Mouse (Mus musculus): ENCODE measurements around the gene Prss53. TPM values are rescaled to one million over a fixed set of nuclear protein-coding genes. Genes with fewer than 3 reads are reported as not detected.
A peak's percentile ranks its signal among the peaks of the same experiment; 100 is the strongest.

The Prss53 gene
- polyA plus RNA-seq, 2 experiments = 0.05 to 0.38 TPM

DNA sequence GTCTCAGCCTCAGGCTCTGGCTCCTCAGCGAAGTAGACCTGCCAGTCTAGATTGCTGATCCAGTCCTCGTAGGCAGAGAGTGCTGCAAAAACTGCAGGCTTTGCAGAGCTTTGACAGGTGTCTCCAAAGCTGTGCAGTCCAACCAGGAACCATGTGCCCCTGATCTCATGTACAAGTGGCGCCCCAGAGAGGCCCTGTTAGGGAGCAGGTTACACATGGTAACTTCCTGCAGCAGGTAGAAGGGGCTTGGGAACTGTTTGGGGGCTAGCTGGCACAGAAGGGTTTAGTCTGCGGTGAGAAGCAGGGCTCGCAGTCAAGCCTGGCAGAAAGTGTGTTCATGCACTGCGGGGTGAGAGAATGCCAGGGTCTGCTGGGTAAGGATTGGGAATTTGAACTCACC is 4.2 kb downstream of the Prss53 start:
- no peak for ATAC-seq (ENCODE audit: insufficient read depth)
- no peak overlapping the region for H3K27ac ChIP-seq
- H3K36me3 ChIP-seq (replicated peaks; ENCODE audit: control insufficient read depth, insufficient read depth, low read depth) = peaks cover 30% of the 10 kb centered on the region
- H3K4me1 ChIP-seq (replicated peaks; ENCODE audit: control insufficient read depth in 2 of 2, insufficient read depth in 2 of 2, low read length in 1 of 2) = no peaks in the 10 kb centered on the region
- DNase-seq (ENCODE audit: low read depth in 3 of 3, low spot score in 3 of 3) = no peak
- H3K9me3 ChIP-seq (ENCODE audit: control insufficient read depth, low read length) = peaks cover 6% of the 10 kb centered on the region
- TF ChIP-seq CTCF (IDR thresholded peaks at IDR 0.05; ENCODE audit: low read depth) (no peak), EP300 (IDR thresholded peaks at IDR 0.05; ENCODE audit: low read depth) (no peak)
- H3K9ac ChIP-seq (replicated peaks) = no peak overlapping the region
- H3K4me3 ChIP-seq (ENCODE audit: insufficient read depth in 1 of 2, low read depth in 2 of 2, low read length in 2 of 2) = no peak overlapping the region
- H3K4me2 ChIP-seq (ENCODE audit: low read depth) = no peak overlapping the region
- H3K27me3 ChIP-seq (ENCODE audit: control insufficient read depth, insufficient read depth, low read length) = no peaks in the 10 kb centered on the region
- WGBS (ENCODE audit: insufficient replicate concordance) = 83% methylated on average over 6 of the region's 6 CpGs

DNA sequence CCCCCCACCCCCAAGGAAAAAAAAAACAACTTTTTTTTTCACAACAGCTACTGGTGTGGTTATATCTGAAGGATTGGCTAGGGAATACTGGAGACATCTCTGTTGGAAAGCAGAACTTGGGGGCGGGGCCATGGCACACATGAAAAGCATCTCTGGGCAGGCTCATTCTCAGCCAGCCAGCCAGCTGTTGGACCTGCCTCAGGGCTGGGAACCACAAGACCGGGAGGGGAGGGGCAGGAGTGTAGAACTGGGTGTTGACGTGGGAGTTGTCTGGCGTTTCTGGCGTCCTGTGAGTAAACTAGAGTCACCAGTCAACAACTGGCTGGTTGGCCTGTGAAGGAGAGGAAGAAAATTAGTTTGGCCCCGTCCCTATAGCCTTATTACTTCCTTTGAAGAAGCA is 4.8 kb downstream of the Prss53 start:
- peaks cover 36% of the 10 kb centered on the region for H3K36me3 ChIP-seq (replicated peaks; ENCODE audit: control insufficient read depth, insufficient read depth, low read depth)
- no peak for ATAC-seq (ENCODE audit: insufficient read depth)
- no peak overlapping the region for H3K4me2 ChIP-seq (ENCODE audit: low read depth)
- H3K9me3 ChIP-seq (ENCODE audit: control insufficient read depth, low read length) = peaks cover 11% of the 10 kb centered on the region
- no peaks in the 10 kb centered on the region for H3K27me3 ChIP-seq (ENCODE audit: control insufficient read depth, insufficient read depth, low read length)
- H3K4me3 ChIP-seq (ENCODE audit: insufficient read depth in 1 of 2, low read depth in 2 of 2, low read length in 2 of 2) = no peak overlapping the region
- no peaks in the 10 kb centered on the region for H3K4me1 ChIP-seq (replicated peaks; ENCODE audit: control insufficient read depth in 2 of 2, insufficient read depth in 2 of 2, low read length in 1 of 2)
- TF ChIP-seq CTCF (IDR thresholded peaks at IDR 0.05; ENCODE audit: low read depth) = no peak
- no peak for TF ChIP-seq EP300 (IDR thresholded peaks at IDR 0.05; ENCODE audit: low read depth)
- WGBS (ENCODE audit: insufficient replicate concordance) = 40% methylated on average over 6 of the region's 6 CpGs
- no peak for DNase-seq (ENCODE audit: low read depth in 3 of 3, low spot score in 3 of 3)
- H3K9ac ChIP-seq (replicated peaks) = no peak overlapping the region
- H3K27ac ChIP-seq = no peak overlapping the region

DNA sequence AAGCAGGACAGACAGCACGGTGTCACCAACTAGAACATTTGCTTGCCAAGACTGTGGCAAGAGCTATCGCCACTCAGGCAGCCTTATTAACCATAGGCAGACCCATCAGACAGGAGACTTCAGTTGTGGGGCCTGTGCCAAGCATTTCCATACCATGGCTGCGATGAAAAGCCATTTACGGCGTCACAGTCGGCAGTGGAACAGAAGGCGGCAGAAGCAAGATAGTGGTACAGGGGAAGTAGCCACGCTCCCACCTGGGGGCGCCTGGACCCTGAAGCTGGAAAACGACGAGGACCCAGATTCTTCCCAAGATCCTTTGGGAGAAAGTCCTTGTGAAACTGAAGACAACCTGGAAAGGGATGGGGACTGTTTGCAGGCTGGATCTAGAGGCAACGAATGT is 10.3 kb downstream of the Prss53 start:
- ATAC-seq (ENCODE audit: insufficient read depth) = no peak
- no peaks in the 10 kb centered on the region for H3K27me3 ChIP-seq (ENCODE audit: control insufficient read depth, insufficient read depth, low read length)
- no peak overlapping the region for H3K4me2 ChIP-seq (ENCODE audit: low read depth)
- H3K4me3 ChIP-seq (ENCODE audit: insufficient read depth in 1 of 2, low read depth in 2 of 2, low read length in 2 of 2) = no peak overlapping the region
- peaks cover 32% of the 10 kb centered on the region for H3K9me3 ChIP-seq (ENCODE audit: control insufficient read depth, low read length)
- WGBS (ENCODE audit: insufficient replicate concordance) = 88% methylated on average over 12 of the region's 12 CpGs
- H3K4me1 ChIP-seq (replicated peaks; ENCODE audit: control insufficient read depth in 2 of 2, insufficient read depth in 2 of 2, low read length in 1 of 2) = peaks cover 2 to 3% of the 10 kb centered on the region in 2 experiments
- no peak overlapping the region for H3K9ac ChIP-seq (replicated peaks)
- peaks cover 56% of the 10 kb centered on the region for H3K36me3 ChIP-seq (replicated peaks; ENCODE audit: control insufficient read depth, insufficient read depth, low read depth)
- TF ChIP-seq CTCF (IDR thresholded peaks at IDR 0.05; ENCODE audit: low read depth) = no peak
- no peak for TF ChIP-seq EP300 (IDR thresholded peaks at IDR 0.05; ENCODE audit: low read depth)
- H3K27ac ChIP-seq = no peak overlapping the region
- no peak for DNase-seq (ENCODE audit: low read depth in 3 of 3, low spot score in 3 of 3)

DNA sequence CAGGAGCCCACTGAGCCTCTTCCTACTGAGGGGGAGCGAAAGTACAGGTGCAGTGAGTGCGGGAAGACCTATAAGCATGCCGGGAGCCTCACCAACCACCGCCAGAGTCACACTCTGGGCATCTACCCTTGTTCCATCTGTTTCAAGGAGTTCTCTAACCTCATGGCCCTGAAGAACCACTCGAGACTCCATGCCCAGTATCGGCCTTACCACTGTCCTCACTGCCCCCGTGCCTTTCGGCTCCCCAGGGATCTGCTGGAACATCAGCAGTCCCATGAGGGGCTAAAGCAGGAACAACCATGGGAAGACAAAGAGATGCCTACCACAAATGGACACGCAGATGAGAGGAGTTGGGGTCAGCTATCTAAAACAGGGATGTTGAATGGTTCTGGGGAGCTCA is 11.5 kb downstream of the Prss53 start:
- peaks cover 32% of the 10 kb centered on the region for H3K9me3 ChIP-seq (ENCODE audit: control insufficient read depth, low read length)
- DNase-seq (ENCODE audit: low read depth in 3 of 3, low spot score in 3 of 3) = no peak
- H3K27me3 ChIP-seq (ENCODE audit: control insufficient read depth, insufficient read depth, low read length) = peaks cover 2% of the 10 kb centered on the region; the same call in 1 of the 2 replicates
- no peak overlapping the region for H3K4me3 ChIP-seq (ENCODE audit: insufficient read depth in 1 of 2, low read depth in 2 of 2, low read length in 2 of 2)
- no peak overlapping the region for H3K9ac ChIP-seq (replicated peaks)
- ATAC-seq (ENCODE audit: insufficient read depth) = no peak
- H3K4me1 ChIP-seq (replicated peaks; ENCODE audit: control insufficient read depth in 2 of 2, insufficient read depth in 2 of 2, low read length in 1 of 2) = peaks cover 7 to 8% of the 10 kb centered on the region in 2 experiments
- H3K4me2 ChIP-seq (ENCODE audit: low read depth) = no peak overlapping the region
- H3K36me3 ChIP-seq (replicated peaks; ENCODE audit: control insufficient read depth, insufficient read depth, low read depth) = peaks cover 56% of the 10 kb centered on the region
- H3K27ac ChIP-seq = no peak overlapping the region
- TF ChIP-seq CTCF (IDR thresholded peaks at IDR 0.05; ENCODE audit: low read depth) = no peak
- TF ChIP-seq EP300 (IDR thresholded peaks at IDR 0.05; ENCODE audit: low read depth) = no peak
- WGBS (ENCODE audit: insufficient replicate concordance) = 91% methylated on average over 9 of the region's 9 CpGs

GRCm38 (mm10) chr7:127876467-127877348 is 14.1 kb downstream of the Prss53 start, which contains the start of gene Zfp668:
Zfp668 (minus strand) TSS chr7:127876828.
- Histone ChIP-seq H3K4me2 (ENCODE audit: low read depth) (peak within 1 kb of the TSS; percentile 98), H3K27ac (peak within 1 kb of the TSS; percentile 83), H3K27me3 (ENCODE audit: control insufficient read depth, insufficient read depth, low read length) (peaks cover 2% of the 10 kb centered on the region; the same call in 1 of the 2 replicates), H3K9ac (replicated peaks) (peak within 1 kb of the TSS; percentile 88), H3K4me1 (replicated peaks; ENCODE audit: control insufficient read depth in 2 of 2, insufficient read depth in 2 of 2, low read length in 1 of 2) (peaks cover 13 to 16% of the 10 kb centered on the region in 2 experiments), H3K4me3 (ENCODE audit: insufficient read depth in 1 of 2, low read depth in 2 of 2, low read length in 2 of 2) (peak within 1 kb of the TSS; percentile 87 to 90), H3K9me3 (ENCODE audit: control insufficient read depth, low read length) (peaks cover 26% of the 10 kb centered on the region), H3K36me3 (replicated peaks; ENCODE audit: control insufficient read depth, insufficient read depth, low read depth) (peaks cover 35% of the 10 kb centered on the region)
- DNase-seq (ENCODE audit: low read depth in 3 of 3, low spot score in 3 of 3) (peak; percentile 91 to 92 (median 91)), ATAC-seq (ENCODE audit: insufficient read depth) (peak; percentile 75)
- under 1% methylated on average over 60 of the region's 60 CpGs for WGBS (ENCODE audit: insufficient replicate concordance)
- TF ChIP-seq CTCF (IDR thresholded peaks at IDR 0.05; ENCODE audit: low read depth) = no peak
- TF ChIP-seq EP300 (IDR thresholded peaks at IDR 0.05; ENCODE audit: low read depth) = no peak

Measured in liver, embryonic 14.5 days (tissue).